Mouse (Mus musculus) R1 (cell line): Measurements from ENCODE around the gene Rhoa.

Experiments
- DNase-seq: peaks from one replicate; pipeline ENCODE4 v3.0.0-alpha.2; 2018; ENCODE audit warnings: low read depth, low spot score

Rhoa gene

GRCm38 (mm10) chr9:108340258-108341138 lies 34.6 kb downstream of the Rhoa start:
- DNase-seq: no peak

GRCm38 (mm10) chr9:108341139-108341475 lies 35.2 kb downstream of the Rhoa start:
- no peak for DNase-seq

GRCm38 (mm10) chr9:108341801-108342200 lies 35.9 kb downstream of the Rhoa start:
- DNase-seq: no peak

- no peak for DNase-seq
These were observed 36.4 kb downstream of the Rhoa start for GRCm38 (mm10) chr9:108342301-108342831.

GRCm38 (mm10) chr9:108343331-108343730 lies 37.4 kb downstream of the Rhoa start:
- DNase-seq: no peak

- DNase-seq: no peak
These were observed 37.9 kb downstream of the Rhoa start for GRCm38 (mm10) chr9:108343835-108344234.

- no peak for DNase-seq
These were observed 38.5 kb downstream of the Rhoa start for GRCm38 (mm10) chr9:108344471-108344870.

GRCm38 (mm10) chr9:108347024-108347423 lies 41.1 kb downstream of the Rhoa start:
- no peak for DNase-seq

GRCm38 (mm10) chr9:108347540-108348289 lies 41.8 kb downstream of the Rhoa start, which contains the start of gene Usp4:
Gene Usp4 (plus strand): TSS chr9:108347853.
- peak; percentile 81 for DNase-seq

GRCm38 (mm10) chr9:108348290-108348680 lies 42.4 kb downstream of the Rhoa start:
- no peak for DNase-seq

GRCm38 (mm10) chr9:108349727-108350126 lies 43.8 kb downstream of the Rhoa start:
- no peak for DNase-seq

GRCm38 (mm10) chr9:108378234-108378633 lies 72.3 kb downstream of the Rhoa start:
- no peak for DNase-seq

GRCm38 (mm10) chr9:108378736-108379135 lies 72.8 kb downstream of the Rhoa start:
- no peak for DNase-seq

GRCm38 (mm10) chr9:108379294-108379693 lies 73.4 kb downstream of the Rhoa start:
- DNase-seq: no peak

GRCm38 (mm10) chr9:108381382-108381781 lies 75.5 kb downstream of the Rhoa start:
- DNase-seq: no peak

GRCm38 (mm10) chr9:108385006-108385405 lies 79.1 kb downstream of the Rhoa start:
- peak; percentile 82 for DNase-seq

GRCm38 (mm10) chr9:108386816-108387215 lies 80.9 kb downstream of the Rhoa start:
- DNase-seq: no peak
